Mouse (Mus musculus) CD4-positive, CD25-positive, alpha-beta regulatory T cell, adult 2 months (primary cell): Measurements from ENCODE around the gene Hnrnpab.

ENCODE experiments used
- DNase-seq: peaks from one replicate; pipeline ENCODE4 v3.0.0-alpha.2; 2012; ENCODE audit warnings: low read depth, low spot score

The Hnrnpab gene

GRCm38 (mm10) chr11:51605602-51606446 lies 823 bp downstream of the Hnrnpab start:
- peak; percentile 93 for DNase-seq

GRCm38 (mm10) chr11:51602253-51602652 lies 4.4 kb downstream of the Hnrnpab start:
- no peak for DNase-seq

GRCm38 (mm10) chr11:51597553-51597952 lies 9.1 kb downstream of the Hnrnpab start:
- no peak for DNase-seq

GRCm38 (mm10) chr11:51595459-51596083 lies 11.1 kb downstream of the Hnrnpab start:
- no peak for DNase-seq

GRCm38 (mm10) chr11:51594715-51595350 lies 11.8 kb downstream of the Hnrnpab start:
- DNase-seq = no peak

GRCm38 (mm10) chr11:51593849-51594248 lies 12.8 kb downstream of the Hnrnpab start:
- no peak for DNase-seq

- no peak for DNase-seq
Observed at GRCm38 (mm10) chr11:51593368-51593767, 13.3 kb downstream of the Hnrnpab start.

GRCm38 (mm10) chr11:51591915-51592314 lies 14.7 kb downstream of the Hnrnpab start:
- DNase-seq = no peak

- no peak for DNase-seq
Observed at GRCm38 (mm10) chr11:51591168-51591567, 15.5 kb downstream of the Hnrnpab start.

GRCm38 (mm10) chr11:51590002-51590401 lies 16.6 kb downstream of the Hnrnpab start:
- DNase-seq = no peak

GRCm38 (mm10) chr11:51588833-51589232 lies 17.8 kb downstream of the Hnrnpab start:
- DNase-seq = peak; percentile 38

GRCm38 (mm10) chr11:51587059-51587458 lies 19.6 kb downstream of the Hnrnpab start:
- DNase-seq = no peak

GRCm38 (mm10) chr11:51586411-51586810 lies 20.2 kb downstream of the Hnrnpab start:
- DNase-seq = no peak

- DNase-seq = peak; percentile 17
Observed at GRCm38 (mm10) chr11:51585608-51586252, 20.9 kb downstream of the Hnrnpab start.

GRCm38 (mm10) chr11:51584431-51585248 lies 22.0 kb downstream of the Hnrnpab start, which contains the start of gene Phykpl:
TSS of gene Phykpl (plus strand) at chr11:51584757.
- DNase-seq = peak; percentile 95

GRCm38 (mm10) chr11:51584057-51584430 lies 22.6 kb downstream of the Hnrnpab start:
- no peak for DNase-seq

- DNase-seq = peak; percentile 78
Observed at GRCm38 (mm10) chr11:51582713-51583112, 23.9 kb downstream of the Hnrnpab start.

- no peak for DNase-seq
Observed at GRCm38 (mm10) chr11:51579024-51579423, 27.6 kb downstream of the Hnrnpab start.

GRCm38 (mm10) chr11:51577587-51577986 lies 29.1 kb downstream of the Hnrnpab start:
- peak; percentile 72 for DNase-seq

- DNase-seq = no peak
Observed at GRCm38 (mm10) chr11:51576454-51576853, 30.2 kb downstream of the Hnrnpab start.

GRCm38 (mm10) chr11:51568801-51569200 lies 37.8 kb downstream of the Hnrnpab start:
- DNase-seq = no peak
